Mouse (Mus musculus) embryonic facial prominence, embryonic 11.5 days (tissue): Measurements from ENCODE around the gene Hpca. TPM values are rescaled to one million over a fixed set of nuclear protein-coding genes. Genes with fewer than 3 reads are reported as not detected.
A peak's percentile ranks its signal among the peaks of the same experiment; 100 is the strongest.

Experiments used
- ATAC-seq: fragments of 200-750 bp; cut with Nextera tagmentation; replicated peaks from 2 replicates; pipeline ENCODE4 v1.8.0; 2017; ENCODE audit warnings: low read depth; ENCODE audit not compliant: insufficient number of reproducible peaks, low FRiP score, low TSS enrichment
- DNase-seq: peaks from one replicate; pipeline ENCODE4 v3.0.0-alpha.2; 2015; ENCODE audit warnings: low spot score
- H3K27ac ChIP-seq: fragments of 300-500 bp; sonication (generic); replicated peaks from 2 replicates; pipeline ENCODE4 v1.5.1; 2014; ENCODE audit warnings: mild to moderate bottlenecking, low read depth, low read length, control low read depth
- H3K27me3 ChIP-seq: fragments of 300-500 bp; sonication (generic); 2 replicates; pipeline ENCODE4 v1.6.1; 2014; ENCODE audit warnings: mild to moderate bottlenecking, low read length, moderate library complexity, mixed read lengths; ENCODE audit not compliant: control insufficient read depth, insufficient read depth
- H3K36me3 ChIP-seq: fragments of 300-500 bp; sonication (generic); replicated peaks from 2 replicates; pipeline ENCODE4 v1.6.1; 2014; ENCODE audit warnings: low read depth, mild to moderate bottlenecking, low read length, moderate library complexity, mixed read lengths; ENCODE audit not compliant: control insufficient read depth, insufficient read depth
- H3K4me1 ChIP-seq: fragments of 300-500 bp; sonication (generic); 2 replicates; pipeline ENCODE4 v1.6.1; 2014; ENCODE audit warnings: low read length, mixed read lengths; ENCODE audit not compliant: control insufficient read depth, insufficient read depth
- H3K4me2 ChIP-seq: fragments of 300-500 bp; sonication (generic); 2 replicates; pipeline ENCODE4 v1.6.1; 2014; ENCODE audit warnings: low read depth, mild to moderate bottlenecking, control low read depth, low read length, moderate library complexity
- H3K4me3 ChIP-seq: fragments of 300-500 bp; sonication (generic); 2 replicates; pipeline ENCODE4 v1.5.1; 2014; ENCODE audit warnings: low read depth, low read length, control low read depth
- H3K9ac ChIP-seq: fragments of 300-500 bp; sonication (generic); replicated peaks from 2 replicates; pipeline ENCODE4 v1.6.1; 2014; ENCODE audit warnings: mild to moderate bottlenecking, control low read depth, low read length
- H3K9me3 ChIP-seq: fragments of 300-500 bp; sonication (generic); replicated peaks from 2 replicates; pipeline ENCODE4 v1.6.1; 2016; ENCODE audit warnings: mild to moderate bottlenecking, low read length, inconsistent platforms, mixed read lengths; ENCODE audit not compliant: control insufficient read depth
- WGBS: fragments of 180-500 bp; shearing (Covaris S2); extraction: QIAGEN DNeasy Blood & Tissue Kit; methylation state at CpG from one replicate; pipeline ENCODE4 v1.1.7; 2014; 5-methylcytosine and 5-hydroxymethylcytosine counted together
- polyA plus RNA-seq: library from polyadenylated mRNA; unstranded; fragments of >200 nt; fragmentation: Nextera tagmentation; extraction: Ambion mirVana; gene quantifications from 2 replicates; pipeline ENCODE4 v1.2.1, GENCODE M21; 2014

Hpca gene
- 3.1 and 3.5 TPM in 2 replicates for polyA plus RNA-seq

GRCm38 (mm10) chr4:129121569-129122086, at the start of gene Hpca:
Gene Hpca (minus strand): TSS chr4:129122036.
- no peak for ATAC-seq

GRCm38 (mm10) chr4:129161581-129162255, 39.9 kb upstream of the Hpca start:
- H3K4me2 ChIP-seq = no peak overlapping the region
- WGBS = 96% methylated on average over 3 of the region's 4 CpGs
- H3K4me1 ChIP-seq = no peaks in the 10 kb centered on the region
- H3K36me3 ChIP-seq = peaks cover 5% of the 10 kb centered on the region
- no peak overlapping the region for H3K4me3 ChIP-seq
- no peaks in the 10 kb centered on the region for H3K9me3 ChIP-seq
- H3K9ac ChIP-seq = no peak overlapping the region
- no peak overlapping the region for H3K27ac ChIP-seq
- no peak for ATAC-seq
- H3K27me3 ChIP-seq = no peaks in the 10 kb centered on the region
- no peak for DNase-seq

More at GRCm38 (mm10) chr4:129121569-129122086, at the start of gene Hpca:
- peaks cover 7% of the 10 kb centered on the region for H3K4me1 ChIP-seq
- DNase-seq = no peak
- no peaks in the 10 kb centered on the region for H3K36me3 ChIP-seq
- peaks cover 20% of the 10 kb centered on the region for H3K27me3 ChIP-seq
- peak within 1 kb of the TSS; percentile 36 for H3K4me3 ChIP-seq
- no peaks in the 10 kb centered on the region for H3K9me3 ChIP-seq
- H3K27ac ChIP-seq = no peak within 1 kb of the TSS
- peak within 1 kb of the TSS; percentile 82 for H3K4me2 ChIP-seq
- WGBS = 3% methylated on average over 17 of the region's 17 CpGs
- no peak within 1 kb of the TSS; the same call in 1 of the 2 replicates for H3K9ac ChIP-seq

DNA sequence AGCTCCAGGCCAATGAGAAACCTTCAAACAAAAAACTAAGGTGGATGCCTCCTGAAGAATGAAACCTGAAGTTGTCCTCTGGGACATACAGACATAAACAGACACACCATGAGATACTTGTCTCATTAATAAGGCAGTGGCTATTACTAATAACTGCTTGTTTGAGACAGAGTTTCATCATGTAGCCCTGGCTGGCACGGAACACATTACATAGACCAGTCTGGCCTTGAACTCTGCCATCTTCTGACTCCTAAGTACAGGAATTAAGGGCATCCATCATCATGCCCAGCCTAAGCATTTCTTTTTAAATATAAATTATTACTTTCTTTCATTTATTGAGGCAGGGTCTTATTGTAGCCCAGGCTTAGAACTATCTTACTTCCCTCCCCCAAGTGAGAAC, 39.2 kb upstream of the Hpca start:
- no peaks in the 10 kb centered on the region for H3K27me3 ChIP-seq
- H3K36me3 ChIP-seq = peaks cover 5% of the 10 kb centered on the region
- no peak overlapping the region for H3K27ac ChIP-seq
- 100% methylated on average over 1 of the region's 1 CpGs for WGBS
- no peak overlapping the region for H3K9ac ChIP-seq
- ATAC-seq (no peak), DNase-seq (no peak)
- H3K4me2 ChIP-seq = no peak overlapping the region
- no peak overlapping the region for H3K4me3 ChIP-seq
- H3K4me1 ChIP-seq = no peaks in the 10 kb centered on the region
- H3K9me3 ChIP-seq = no peaks in the 10 kb centered on the region

DNA sequence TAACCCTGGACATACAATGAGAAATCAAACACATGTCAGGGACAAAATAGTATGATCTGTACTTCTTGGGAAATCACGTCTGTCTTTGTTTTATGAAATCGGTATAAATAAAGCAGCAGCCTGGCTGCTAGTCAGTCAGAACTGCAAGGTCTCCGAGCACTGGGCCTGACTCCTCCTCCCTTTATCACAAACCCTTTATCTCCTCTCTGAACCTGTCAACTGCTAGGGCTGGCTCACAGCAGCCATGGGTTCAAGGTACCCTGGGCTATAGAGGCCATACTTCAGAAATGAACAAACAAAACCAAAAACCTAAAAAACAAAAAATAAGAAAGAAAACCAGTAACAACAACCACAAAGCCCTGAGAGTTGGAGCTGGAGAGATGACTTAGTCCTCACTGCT, 36.7 kb upstream of the Hpca start:
- H3K9ac ChIP-seq = no peak overlapping the region
- ATAC-seq = no peak
- H3K4me1 ChIP-seq = no peaks in the 10 kb centered on the region
- DNase-seq = no peak
- H3K4me2 ChIP-seq = no peak overlapping the region
- H3K27me3 ChIP-seq = no peaks in the 10 kb centered on the region
- H3K36me3 ChIP-seq = peaks cover 3% of the 10 kb centered on the region
- no peak overlapping the region for H3K27ac ChIP-seq
- no peaks in the 10 kb centered on the region for H3K9me3 ChIP-seq
- H3K4me3 ChIP-seq = no peak overlapping the region
- WGBS = 82% methylated on average over 3 of the region's 3 CpGs

GRCm38 (mm10) chr4:129157541-129157940, 35.7 kb upstream of the Hpca start:
- Histone ChIP-seq H3K9me3 (no peaks in the 10 kb centered on the region), H3K4me1 (no peaks in the 10 kb centered on the region), H3K4me2 (no peak overlapping the region), H3K4me3 (no peak overlapping the region), H3K27ac (no peak overlapping the region), H3K27me3 (no peaks in the 10 kb centered on the region), H3K36me3 (peaks cover 3% of the 10 kb centered on the region), H3K9ac (no peak overlapping the region)
- 92% methylated on average over 5 of the region's 5 CpGs for WGBS
- no peak for DNase-seq
- no peak for ATAC-seq

DNA sequence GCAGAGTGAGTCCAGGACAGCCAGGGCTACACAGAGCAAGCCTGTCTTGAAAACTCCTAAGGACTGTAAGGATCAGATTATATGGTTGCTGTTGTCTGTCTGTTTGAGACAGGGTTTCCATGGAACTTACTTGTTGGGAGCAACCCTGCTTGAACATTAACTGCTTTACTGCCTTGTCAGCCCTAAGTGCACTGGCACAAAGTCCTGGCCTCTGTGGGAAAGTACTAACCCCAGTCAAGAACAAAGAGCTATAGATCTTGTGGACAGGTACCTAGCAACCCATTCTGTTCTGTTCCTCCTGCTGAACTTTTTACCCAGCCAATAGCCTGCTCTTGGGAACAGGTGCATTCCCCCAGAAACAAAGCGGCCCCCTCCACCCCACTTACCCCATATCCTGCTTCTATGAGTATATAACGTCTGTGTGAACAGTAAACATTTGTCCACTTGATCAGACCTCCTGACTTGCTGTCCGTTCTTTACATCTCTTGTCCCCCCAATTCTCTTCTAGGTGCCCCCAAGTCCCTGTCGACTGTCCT, 29.5 kb upstream of the Hpca start:
- H3K36me3 ChIP-seq = peaks cover 3% of the 10 kb centered on the region
- no peaks in the 10 kb centered on the region for H3K27me3 ChIP-seq
- no peaks in the 10 kb centered on the region for H3K4me1 ChIP-seq
- H3K9ac ChIP-seq = no peak overlapping the region
- H3K9me3 ChIP-seq = no peaks in the 10 kb centered on the region
- WGBS = 93% methylated on average over 4 of the region's 4 CpGs
- DNase-seq (no peak), ATAC-seq (no peak)
- no peak overlapping the region for H3K27ac ChIP-seq
- H3K4me3 ChIP-seq = no peak overlapping the region
- no peak overlapping the region for H3K4me2 ChIP-seq

GRCm38 (mm10) chr4:129149321-129149720, 27.5 kb upstream of the Hpca start:
- Histone ChIP-seq H3K4me1 (no peaks in the 10 kb centered on the region), H3K9me3 (no peaks in the 10 kb centered on the region), H3K4me3 (no peak overlapping the region), H3K9ac (no peak overlapping the region), H3K27ac (no peak overlapping the region), H3K27me3 (no peaks in the 10 kb centered on the region), H3K36me3 (no peaks in the 10 kb centered on the region; the same call in none of the 2 replicates), H3K4me2 (no peak overlapping the region)
- DNase-seq (no peak), ATAC-seq (no peak)
- WGBS = 72% methylated on average over 1 of the region's 1 CpGs

DNA sequence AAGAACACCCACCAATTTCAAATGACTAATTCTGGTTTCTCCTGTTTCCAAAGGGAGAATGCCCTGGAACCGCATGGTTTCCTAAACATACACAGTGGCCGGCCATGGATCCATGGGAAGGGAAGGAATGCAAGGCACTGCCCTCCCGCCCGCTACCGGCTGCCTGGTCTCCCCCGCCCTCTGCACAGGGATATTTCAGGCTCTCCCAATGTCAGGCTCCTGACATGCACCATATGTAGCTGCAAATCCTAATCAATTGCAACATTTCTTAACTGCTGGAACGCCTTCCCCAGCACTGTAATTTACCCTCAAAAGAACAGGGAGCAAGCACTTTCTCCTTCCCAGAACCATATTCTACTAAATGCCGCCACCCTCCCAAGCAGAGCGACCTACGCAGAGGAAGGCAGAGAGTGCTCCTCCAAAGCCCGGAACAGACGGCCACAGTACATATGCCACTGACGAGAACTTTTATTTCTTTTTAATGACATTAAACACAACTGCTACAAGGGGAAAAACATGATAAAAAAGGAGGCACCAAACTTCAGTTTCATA, 25.8 kb upstream of the Hpca start:
- DNase-seq (no peak), ATAC-seq (no peak)
- no peak overlapping the region for H3K4me3 ChIP-seq
- no peaks in the 10 kb centered on the region for H3K27me3 ChIP-seq
- no peak overlapping the region for H3K9ac ChIP-seq
- WGBS = 86% methylated on average over 13 of the region's 13 CpGs
- H3K4me2 ChIP-seq = no peak overlapping the region
- H3K4me1 ChIP-seq = no peaks in the 10 kb centered on the region
- no peaks in the 10 kb centered on the region for H3K9me3 ChIP-seq
- no peaks in the 10 kb centered on the region; the same call in none of the 2 replicates for H3K36me3 ChIP-seq
- H3K27ac ChIP-seq = no peak overlapping the region
